Mouse (Mus musculus): ENCODE data around the gene Pparg.

GRCm38 (mm10) chr6:115366869-115367610 lies 6.3 kb downstream of the Pparg start:
- TF ChIP-seq CTCF (IDR thresholded peaks at IDR 0.05; ENCODE audit: borderline replicate concordance, insufficient read depth, low read length), result no peak
- no peak for TF ChIP-seq POLR2A (IDR thresholded peaks at IDR 0.05; ENCODE audit: low read depth, low read length)

Measured in embryonic fibroblast, embryonic 13.5 days (primary cell).